Mouse (Mus musculus): ENCODE results near the gene Trmt2a.

- TF ChIP-seq GATA1 (IDR thresholded peaks at IDR 0.05; ENCODE audit: low read length) (no peak), TAL1 (IDR thresholded peaks at IDR 0.05; ENCODE audit: low read length) (no peak)
Observed at GRCm38 (mm10) chr16:18217579-18217978, 30.9 kb upstream of the Trmt2a start, which contains the start of gene Ccdc188.

Data from erythroblast, embryonic 14.5 days (primary cell).